Mouse (Mus musculus) monocyte, adult 59 days (primary cell): ENCODE measurements around the gene Gm20822. TPM values are rescaled to one million over a fixed set of nuclear protein-coding genes. Genes with fewer than 3 reads are reported as not detected.

Source experiments
- total RNA-seq, 2 experiments: library from RNA; stranded (reverse); gene quantifications; one replicate each; pipeline ENCODE4 v1.2.4; 2023

Gene Gm20822
- not detected for total RNA-seq

GRCm38 (mm10) chrY:15884671-15885070 is at the start of gene Gm20822:
Gm20822 (minus strand) TSS chrY:15884771.

